Mouse (Mus musculus): ENCODE results near the gene Naxe.

DNA sequence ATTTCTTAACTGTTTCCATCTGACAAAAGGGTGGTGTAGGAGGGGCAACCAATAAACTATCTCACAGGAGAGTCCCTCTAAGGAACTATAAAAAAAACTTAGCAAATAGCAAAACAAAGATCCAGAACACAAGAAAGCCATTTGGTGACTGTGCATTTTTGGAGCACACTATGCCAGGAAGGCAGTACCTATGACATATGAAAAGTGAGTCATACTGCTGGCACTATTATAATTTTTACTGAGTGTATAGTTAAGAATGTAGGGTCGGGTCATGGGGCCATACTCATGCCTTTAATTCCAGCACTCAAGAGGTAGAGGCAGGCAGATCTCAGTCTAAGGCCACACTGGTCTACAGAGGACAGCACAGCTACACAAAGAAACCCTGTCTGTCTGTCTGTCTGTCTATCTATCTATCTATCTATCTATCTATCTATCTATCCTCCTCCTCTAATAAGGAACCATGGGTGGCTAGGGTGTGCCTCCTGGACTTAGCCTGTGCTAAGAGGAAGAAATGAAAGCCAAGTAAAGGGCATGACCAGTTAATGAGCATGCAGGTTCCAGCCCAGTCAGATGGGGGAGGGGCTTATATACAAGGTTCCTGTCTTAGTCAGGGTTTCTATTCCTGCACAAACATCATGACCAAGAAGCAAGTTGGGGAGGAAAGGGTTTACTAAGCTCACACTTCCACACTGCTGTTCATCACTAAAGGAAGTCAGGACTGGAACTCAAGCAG lies 22.6 kb downstream of the Naxe start:
- TF ChIP-seq CTCF (IDR thresholded peaks at IDR 0.05; ENCODE audit: low read depth) (no peak), EP300 (IDR thresholded peaks at IDR 0.05; ENCODE audit: low read depth) (no peak)

Measured in liver, embryonic 14.5 days (tissue).